Comparison of ENCODE assay signal across 22 mouse cellular contexts in genomic region chr9:71493771-71494170, GRCm38 (mm10).
"Had no signal": no experiment of that assay in that cellular context is flagged by ENCODE, and none has a peak within 500 bp of the region (broad histone marks: within the 10 kb centered on the region; RNA-seq: fewer than 3 reads in every experiment).

No protein-coding gene starts in this region.

- H3K27me3 ChIP-seq: liver, embryonic 15.5 days; lung, embryonic 15.5 days; neural tube, embryonic 12.5 days; stomach, embryonic 15.5 days had no signal

- H3K36me3 ChIP-seq: limb, embryonic 10.5 days; limb, embryonic 13.5 days; liver, embryonic 12.5 days; liver, embryonic 15.5 days; lung, embryonic 15.5 days; neural tube, embryonic 12.5 days; neural tube, embryonic 15.5 days; stomach, embryonic 15.5 days had no signal

- DNase-seq: kidney, adult 11 months; kidney, adult 8-10 months; kidney, postnatal 25 days; liver; lung, adult 18-20 months; lung, postnatal 10 days; lung, postnatal 36 days; midbrain, embryonic 14.5 days; right cerebral cortex, postnatal 25 days; spleen, adult 18-20 months; thymus, adult 18-20 months; thymus, postnatal 4 days had no signal

- H3K4me3 ChIP-seq: limb, embryonic 10.5 days; limb, embryonic 13.5 days; liver, embryonic 12.5 days; liver, embryonic 15.5 days; lung, embryonic 15.5 days; megakaryocyte, embryonic 14.5 days; neural tube, embryonic 12.5 days; neural tube, embryonic 15.5 days; stomach, embryonic 15.5 days had no signal

- H3K9ac ChIP-seq: limb, embryonic 13.5 days; liver, embryonic 12.5 days; liver, embryonic 15.5 days; lung, embryonic 15.5 days; neural tube, embryonic 12.5 days; neural tube, embryonic 15.5 days had no signal

- H3K4me1 ChIP-seq: liver, embryonic 12.5 days; liver, embryonic 15.5 days; megakaryocyte, embryonic 14.5 days; neural tube, embryonic 12.5 days had no signal

- H3K9me3 ChIP-seq: limb, embryonic 10.5 days; limb, embryonic 13.5 days; liver, embryonic 12.5 days; liver, embryonic 15.5 days; lung, embryonic 15.5 days; megakaryocyte, embryonic 14.5 days; neural tube, embryonic 12.5 days; neural tube, embryonic 15.5 days; stomach, embryonic 15.5 days had no signal

- H3K4me2 ChIP-seq: limb, embryonic 13.5 days; liver, embryonic 12.5 days; liver, embryonic 15.5 days; lung, embryonic 15.5 days; midbrain, embryonic 11.5 days; neural tube, embryonic 12.5 days; neural tube, embryonic 15.5 days had no signal

- H3K27ac ChIP-seq: limb, embryonic 13.5 days; liver, embryonic 12.5 days; liver, embryonic 15.5 days; lung, embryonic 15.5 days; neural tube, embryonic 12.5 days; neural tube, embryonic 15.5 days; stomach, embryonic 15.5 days had no signal

- ATAC-seq: liver, embryonic 12.5 days had no signal
